In the genomic region with DNA sequence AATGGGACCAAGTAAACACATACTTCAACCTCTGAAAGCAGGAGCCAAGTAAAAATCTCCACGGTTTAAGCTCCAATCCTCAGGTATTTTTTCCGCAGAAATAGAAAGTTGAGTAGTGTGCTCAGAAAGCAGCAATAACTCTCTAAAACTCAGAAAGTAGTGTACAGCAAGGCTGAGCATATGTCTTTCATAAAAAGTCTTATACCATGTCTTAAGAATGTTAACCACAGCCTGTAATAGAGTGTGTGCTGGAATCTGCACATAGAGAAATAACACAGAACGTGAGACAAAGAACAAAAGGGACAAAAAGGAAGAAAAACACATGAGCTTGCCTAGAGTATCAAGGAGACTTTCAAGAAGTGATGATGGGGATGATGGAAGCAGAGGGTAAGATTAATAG, we compare ENCODE assay signal across 22 mouse cellular contexts.
DNase-seq lines count a peak whose midpoint lies in the region; ATAC-seq lines count a peak whose summit lies in the region.
"Had no signal": no experiment of that assay in that cellular context is flagged by ENCODE, and none has a peak within 500 bp of the region (broad histone marks: within the 10 kb centered on the region; RNA-seq: fewer than 3 reads in every experiment).

No protein-coding gene starts in this region.

- H3K27ac ChIP-seq in embryonic facial prominence, embryonic 12.5 days = 0 out of 2 replicates have a peak overlapping the region, but pooled peaks have one; percentile 32
- H3K27ac ChIP-seq in embryonic facial prominence, embryonic 10.5 days (replicated peaks) = no peak overlapping the region
- H3K27ac ChIP-seq in embryonic facial prominence, embryonic 15.5 days (replicated peaks) = peak overlapping the region; percentile 83
- H3K27ac ChIP-seq in limb, embryonic 13.5 days = peak overlapping the region; percentile 79
- H3K27ac ChIP-seq in forebrain, embryonic 10.5 days = no peak overlapping the region
- H3K27ac ChIP-seq: forebrain, embryonic 12.5 days; gastrocnemius, adult 2 months had no signal

- H3K27me3 ChIP-seq in embryonic facial prominence, embryonic 12.5 days = no peaks in the 10 kb centered on the region
- no peaks in the 10 kb centered on the region for H3K27me3 ChIP-seq in embryonic facial prominence, embryonic 10.5 days (replicated peaks; ENCODE audit: low read depth, poor library complexity, severe bottlenecking)
- H3K27me3 ChIP-seq in embryonic facial prominence, embryonic 15.5 days = no peaks in the 10 kb centered on the region
- no peaks in the 10 kb centered on the region for H3K27me3 ChIP-seq in limb, embryonic 13.5 days
- no peaks in the 10 kb centered on the region for H3K27me3 ChIP-seq in forebrain, embryonic 10.5 days (ENCODE audit: poor library complexity, severe bottlenecking)
- H3K27me3 ChIP-seq: forebrain, embryonic 12.5 days; heart, embryonic 12.5 days; Patski had no signal

- no peak for ATAC-seq in embryonic facial prominence, embryonic 12.5 days (ENCODE audit: insufficient number of reproducible peaks, insufficient read depth, low FRiP score, low TSS enrichment)
- no peak; the same call in none of the 2 replicates for ATAC-seq in embryonic facial prominence, embryonic 15.5 days (ENCODE audit: insufficient number of reproducible peaks, low FRiP score, low TSS enrichment, low read depth)
- ATAC-seq in limb, embryonic 13.5 days (ENCODE audit: low FRiP score, low read depth) = peak; percentile 79; the same call in 1 of the 2 replicates
- ATAC-seq: activated CD4-positive, CD25-positive, alpha-beta regulatory T cell, adult 4 months; forebrain, embryonic 16.5 days; hindbrain, embryonic 16.5 days; inflammation-experienced regulatory T-cells, adult 6 months; intestine, postnatal 0 days; Patski had no signal

- no peak for DNase-seq in embryonic facial prominence, embryonic 10.5 days (ENCODE audit: low spot score)
- no peak for DNase-seq in heart, postnatal 4 days
- DNase-seq in frontal cortex, postnatal 14 days (ENCODE audit: low spot score in 2 of 2) = no peak
- DNase-seq in forebrain, embryonic 10.5 days (ENCODE audit: extremely low spot score, low spot score) = no peak
- DNase-seq: adrenal gland, postnatal 25 days; cerebellum, adult 18-20 months; cerebellum, adult 9-11 months; cerebellum, postnatal 36 days; gastrocnemius, adult 2 months; gastrocnemius, postnatal 25 days had no signal

- no peak overlapping the region for H3K4me2 ChIP-seq in embryonic facial prominence, embryonic 12.5 days (replicated peaks)
- H3K4me2 ChIP-seq in embryonic facial prominence, embryonic 15.5 days (replicated peaks) = no peak overlapping the region
- H3K4me2 ChIP-seq in limb, embryonic 13.5 days (replicated peaks) = no peak overlapping the region
- H3K4me2 ChIP-seq: forebrain, embryonic 12.5 days; heart, embryonic 12.5 days had no signal

- no peaks in the 10 kb centered on the region for H3K4me1 ChIP-seq in embryonic facial prominence, embryonic 12.5 days
- H3K4me1 ChIP-seq in embryonic facial prominence, embryonic 10.5 days = no peaks in the 10 kb centered on the region
- no peaks in the 10 kb centered on the region for H3K4me1 ChIP-seq in embryonic facial prominence, embryonic 15.5 days
- peaks cover 33% of the 10 kb centered on the region for H3K4me1 ChIP-seq in limb, embryonic 13.5 days
- H3K4me1 ChIP-seq in forebrain, embryonic 10.5 days = 0 out of 2 replicates have a peak, but pooled peaks cover 3% of the 10 kb centered on the region
- H3K4me1 ChIP-seq: forebrain, embryonic 12.5 days; heart, embryonic 12.5 days had no signal

- WGBS in embryonic facial prominence, embryonic 12.5 days = 56% methylated on average over 3 of the region's 3 CpGs
- WGBS in embryonic facial prominence, embryonic 10.5 days = 87% methylated on average over 3 of the region's 3 CpGs
- 39% methylated on average over 3 of the region's 3 CpGs for WGBS in embryonic facial prominence, embryonic 15.5 days
- 32% methylated on average over 3 of the region's 3 CpGs for WGBS in limb, embryonic 13.5 days
- WGBS in forebrain, embryonic 10.5 days = 92% methylated on average over 3 of the region's 3 CpGs

- H3K9me3 ChIP-seq in embryonic facial prominence, embryonic 12.5 days = 0 out of 2 replicates have a peak, but pooled peaks cover 4% of the 10 kb centered on the region
- no peaks in the 10 kb centered on the region for H3K9me3 ChIP-seq in embryonic facial prominence, embryonic 10.5 days
- H3K9me3 ChIP-seq in embryonic facial prominence, embryonic 15.5 days (replicated peaks) = no peaks in the 10 kb centered on the region
- H3K9me3 ChIP-seq in limb, embryonic 13.5 days = no peaks in the 10 kb centered on the region
- H3K9me3 ChIP-seq in forebrain, embryonic 10.5 days = no peaks in the 10 kb centered on the region
- H3K9me3 ChIP-seq: forebrain, embryonic 12.5 days; heart, embryonic 12.5 days had no signal

- no peak overlapping the region for H3K9ac ChIP-seq in embryonic facial prominence, embryonic 12.5 days
- H3K9ac ChIP-seq in embryonic facial prominence, embryonic 15.5 days = no peak overlapping the region
- H3K9ac ChIP-seq in limb, embryonic 13.5 days = no peak overlapping the region
- H3K9ac ChIP-seq: forebrain, embryonic 12.5 days; heart, embryonic 12.5 days had no signal

- no peaks in the 10 kb centered on the region for H3K36me3 ChIP-seq in embryonic facial prominence, embryonic 12.5 days
- no peaks in the 10 kb centered on the region for H3K36me3 ChIP-seq in embryonic facial prominence, embryonic 10.5 days (replicated peaks)
- no peaks in the 10 kb centered on the region for H3K36me3 ChIP-seq in embryonic facial prominence, embryonic 15.5 days
- H3K36me3 ChIP-seq in limb, embryonic 13.5 days = no peaks in the 10 kb centered on the region
- H3K36me3 ChIP-seq in forebrain, embryonic 10.5 days (replicated peaks) = no peaks in the 10 kb centered on the region
- H3K36me3 ChIP-seq: forebrain, embryonic 12.5 days; heart, embryonic 12.5 days had no signal

- H3K4me3 ChIP-seq in embryonic facial prominence, embryonic 12.5 days = no peak overlapping the region
- no peak overlapping the region for H3K4me3 ChIP-seq in embryonic facial prominence, embryonic 10.5 days
- no peak overlapping the region for H3K4me3 ChIP-seq in embryonic facial prominence, embryonic 15.5 days (replicated peaks)
- no peak overlapping the region for H3K4me3 ChIP-seq in limb, embryonic 13.5 days
- no peak overlapping the region for H3K4me3 ChIP-seq in forebrain, embryonic 10.5 days
- H3K4me3 ChIP-seq: erythroblast, embryonic 14.5 days; forebrain, embryonic 12.5 days; gastrocnemius, adult 2 months; heart, embryonic 12.5 days had no signal

Comparison
In these comparisons a context has a peak if more than half of its experiments do, and no peak if none do; other contexts are left out.
1. H3K27ac ChIP-seq: peak in embryonic facial prominence, embryonic 12.5 days (single experiment), embryonic facial prominence, embryonic 15.5 days (single experiment) and limb, embryonic 13.5 days (single experiment); none in embryonic facial prominence, embryonic 10.5 days (single experiment) and forebrain, embryonic 10.5 days (single experiment).